Mouse (Mus musculus): ENCODE data around the gene Itgb8. TPM values are rescaled to one million over a fixed set of nuclear protein-coding genes. Genes with fewer than 3 reads are reported as not detected.

The Itgb8 gene
- 1.5 and 1.7 TPM in 2 replicates for polyA plus RNA-seq (2015; fragmentation: Nextera tagmentation; extraction: Ambion mirVana)

- H3K36me3 ChIP-seq (ENCODE audit: control insufficient read depth, insufficient read depth, low read length), result no peaks in the 10 kb centered on the region
- WGBS, result 4% methylated on average over 29 of the region's 29 CpGs
- H3K27me3 ChIP-seq (replicated peaks; ENCODE audit: control insufficient read depth, insufficient read depth, low read length), result no peaks in the 10 kb centered on the region
- peak within 1 kb of the TSS; percentile 60 for H3K4me3 ChIP-seq (ENCODE audit: low read length)
- H3K9ac ChIP-seq (ENCODE audit: low read depth, low read length), result peak within 1 kb of the TSS; percentile 62
- H3K4me2 ChIP-seq (ENCODE audit: low read depth, low read length), result peak within 1 kb of the TSS; percentile 85
- no peaks in the 10 kb centered on the region for H3K4me1 ChIP-seq (ENCODE audit: control insufficient read depth, insufficient read depth, low read length)
- no peaks in the 10 kb centered on the region for H3K9me3 ChIP-seq (ENCODE audit: control insufficient read depth, low read length)
- ATAC-seq, result peak; percentile 98
- peak within 1 kb of the TSS; percentile 81 for H3K27ac ChIP-seq (ENCODE audit: low read length)
Measured at GRCm38 (mm10) chr12:119238696-119239415, at the start of gene Itgb8. TSS of gene Itgb8 (minus strand) at chr12:119238802.

- no peaks in the 10 kb centered on the region for H3K9me3 ChIP-seq (ENCODE audit: control insufficient read depth, low read length)
- no peaks in the 10 kb centered on the region for H3K27me3 ChIP-seq (replicated peaks; ENCODE audit: control insufficient read depth, insufficient read depth, low read length)
- H3K27ac ChIP-seq (ENCODE audit: low read length), result no peak overlapping the region
- ATAC-seq, result no peak
- no peak overlapping the region for H3K4me3 ChIP-seq (ENCODE audit: low read length)
- H3K4me2 ChIP-seq (ENCODE audit: low read depth, low read length), result no peak overlapping the region
- H3K36me3 ChIP-seq (ENCODE audit: control insufficient read depth, insufficient read depth, low read length), result no peaks in the 10 kb centered on the region
- 90% methylated on average over 1 of the region's 1 CpGs for WGBS
- H3K9ac ChIP-seq (ENCODE audit: low read depth, low read length), result no peak overlapping the region
- no peaks in the 10 kb centered on the region for H3K4me1 ChIP-seq (ENCODE audit: control insufficient read depth, insufficient read depth, low read length)
Measured at GRCm38 (mm10) chr12:119276282-119276681, 37.7 kb upstream of the Itgb8 start.

- no peak overlapping the region for H3K9ac ChIP-seq (ENCODE audit: low read depth, low read length)
- H3K27me3 ChIP-seq (replicated peaks; ENCODE audit: control insufficient read depth, insufficient read depth, low read length), result no peaks in the 10 kb centered on the region
- H3K4me3 ChIP-seq (ENCODE audit: low read length), result no peak overlapping the region
- no peak overlapping the region for H3K27ac ChIP-seq (ENCODE audit: low read length)
- no peaks in the 10 kb centered on the region for H3K4me1 ChIP-seq (ENCODE audit: control insufficient read depth, insufficient read depth, low read length)
- ATAC-seq, result no peak
- H3K9me3 ChIP-seq (ENCODE audit: control insufficient read depth, low read length), result no peaks in the 10 kb centered on the region
- H3K4me2 ChIP-seq (ENCODE audit: low read depth, low read length), result no peak overlapping the region
- WGBS, result 21% methylated on average over 1 of the region's 1 CpGs
- H3K36me3 ChIP-seq (ENCODE audit: control insufficient read depth, insufficient read depth, low read length), result no peaks in the 10 kb centered on the region
Measured at GRCm38 (mm10) chr12:119273605-119274004, 35.0 kb upstream of the Itgb8 start.

- Histone ChIP-seq H3K9ac (ENCODE audit: low read depth, low read length) (no peak overlapping the region), H3K36me3 (ENCODE audit: control insufficient read depth, insufficient read depth, low read length) (no peaks in the 10 kb centered on the region), H3K4me3 (ENCODE audit: low read length) (no peak overlapping the region), H3K27me3 (replicated peaks; ENCODE audit: control insufficient read depth, insufficient read depth, low read length) (no peaks in the 10 kb centered on the region), H3K4me1 (ENCODE audit: control insufficient read depth, insufficient read depth, low read length) (no peaks in the 10 kb centered on the region), H3K9me3 (ENCODE audit: control insufficient read depth, low read length) (no peaks in the 10 kb centered on the region), H3K27ac (ENCODE audit: low read length) (no peak overlapping the region), H3K4me2 (ENCODE audit: low read depth, low read length) (no peak overlapping the region)
- no peak for ATAC-seq
- WGBS, result 91% methylated on average over 1 of the region's 1 CpGs
Measured at GRCm38 (mm10) chr12:119271964-119272363, 33.4 kb upstream of the Itgb8 start.

GRCm38 (mm10) chr12:119270036-119270435, 31.4 kb upstream of the Itgb8 start:
- H3K27ac ChIP-seq (ENCODE audit: low read length), result no peak overlapping the region
- no peaks in the 10 kb centered on the region for H3K4me1 ChIP-seq (ENCODE audit: control insufficient read depth, insufficient read depth, low read length)
- WGBS, result 79% methylated on average over 2 of the region's 2 CpGs
- H3K27me3 ChIP-seq (replicated peaks; ENCODE audit: control insufficient read depth, insufficient read depth, low read length), result no peaks in the 10 kb centered on the region
- H3K4me3 ChIP-seq (ENCODE audit: low read length), result no peak overlapping the region
- no peak for ATAC-seq
- H3K36me3 ChIP-seq (ENCODE audit: control insufficient read depth, insufficient read depth, low read length), result no peaks in the 10 kb centered on the region
- H3K9ac ChIP-seq (ENCODE audit: low read depth, low read length), result no peak overlapping the region
- no peak overlapping the region for H3K4me2 ChIP-seq (ENCODE audit: low read depth, low read length)
- no peaks in the 10 kb centered on the region for H3K9me3 ChIP-seq (ENCODE audit: control insufficient read depth, low read length)

- Histone ChIP-seq H3K27ac (ENCODE audit: low read length) (no peak overlapping the region), H3K4me1 (ENCODE audit: control insufficient read depth, insufficient read depth, low read length) (no peaks in the 10 kb centered on the region), H3K9me3 (ENCODE audit: control insufficient read depth, low read length) (no peaks in the 10 kb centered on the region), H3K4me3 (ENCODE audit: low read length) (no peak overlapping the region), H3K27me3 (replicated peaks; ENCODE audit: control insufficient read depth, insufficient read depth, low read length) (no peaks in the 10 kb centered on the region), H3K36me3 (ENCODE audit: control insufficient read depth, insufficient read depth, low read length) (no peaks in the 10 kb centered on the region), H3K9ac (ENCODE audit: low read depth, low read length) (no peak overlapping the region), H3K4me2 (ENCODE audit: low read depth, low read length) (no peak overlapping the region)
- no peak for ATAC-seq
- WGBS, result 75% methylated on average over 1 of the region's 1 CpGs
Measured at GRCm38 (mm10) chr12:119268723-119269122, 30.1 kb upstream of the Itgb8 start.

- no peak overlapping the region for H3K9ac ChIP-seq (ENCODE audit: low read depth, low read length)
- H3K36me3 ChIP-seq (ENCODE audit: control insufficient read depth, insufficient read depth, low read length), result no peaks in the 10 kb centered on the region
- WGBS, result 91% methylated on average over 3 of the region's 3 CpGs
- no peak overlapping the region for H3K27ac ChIP-seq (ENCODE audit: low read length)
- no peak for ATAC-seq
- H3K4me1 ChIP-seq (ENCODE audit: control insufficient read depth, insufficient read depth, low read length), result no peaks in the 10 kb centered on the region
- H3K27me3 ChIP-seq (replicated peaks; ENCODE audit: control insufficient read depth, insufficient read depth, low read length), result no peaks in the 10 kb centered on the region
- H3K9me3 ChIP-seq (ENCODE audit: control insufficient read depth, low read length), result no peaks in the 10 kb centered on the region
- no peak overlapping the region for H3K4me2 ChIP-seq (ENCODE audit: low read depth, low read length)
- no peak overlapping the region for H3K4me3 ChIP-seq (ENCODE audit: low read length)
Measured at GRCm38 (mm10) chr12:119264506-119264905, 25.9 kb upstream of the Itgb8 start.

- no peak overlapping the region for H3K4me3 ChIP-seq (ENCODE audit: low read length)
- 27% methylated on average over 1 of the region's 1 CpGs for WGBS
- H3K27me3 ChIP-seq (replicated peaks; ENCODE audit: control insufficient read depth, insufficient read depth, low read length), result no peaks in the 10 kb centered on the region
- no peak overlapping the region for H3K9ac ChIP-seq (ENCODE audit: low read depth, low read length)
- ATAC-seq, result no peak
- H3K9me3 ChIP-seq (ENCODE audit: control insufficient read depth, low read length), result no peaks in the 10 kb centered on the region
- H3K4me2 ChIP-seq (ENCODE audit: low read depth, low read length), result no peak overlapping the region
- no peaks in the 10 kb centered on the region for H3K4me1 ChIP-seq (ENCODE audit: control insufficient read depth, insufficient read depth, low read length)
- no peaks in the 10 kb centered on the region for H3K36me3 ChIP-seq (ENCODE audit: control insufficient read depth, insufficient read depth, low read length)
- no peak overlapping the region for H3K27ac ChIP-seq (ENCODE audit: low read length)
Measured at GRCm38 (mm10) chr12:119248581-119248980, 10.0 kb upstream of the Itgb8 start.

- Histone ChIP-seq H3K27me3 (replicated peaks; ENCODE audit: control insufficient read depth, insufficient read depth, low read length) (no peaks in the 10 kb centered on the region), H3K9ac (ENCODE audit: low read depth, low read length) (no peak overlapping the region), H3K4me3 (ENCODE audit: low read length) (no peak overlapping the region), H3K36me3 (ENCODE audit: control insufficient read depth, insufficient read depth, low read length) (no peaks in the 10 kb centered on the region), H3K4me2 (ENCODE audit: low read depth, low read length) (no peak overlapping the region), H3K27ac (ENCODE audit: low read length) (no peak overlapping the region), H3K4me1 (ENCODE audit: control insufficient read depth, insufficient read depth, low read length) (no peaks in the 10 kb centered on the region), H3K9me3 (ENCODE audit: control insufficient read depth, low read length) (no peaks in the 10 kb centered on the region)
- WGBS, result 67% methylated on average over 1 of the region's 1 CpGs
- ATAC-seq, result no peak
Measured at GRCm38 (mm10) chr12:119241071-119241470, 2.5 kb upstream of the Itgb8 start.
